Mouse (Mus musculus) CH12F3 (cell line): Measurements from ENCODE around the gene 1700123O20Rik.

ENCODE experiments used
- in situ Hi-C: fragments of 300-500 bp; cut with MboI; formaldehyde crosslinking; loops from 2 replicates; pipeline ENCODE4 v1.14.3; 2020; ENCODE audit warnings: low sequenced_read_pairs

1700123O20Rik gene

GRCm38 (mm10) chr14:54674317-54674716 is 11.7 kb upstream of the 1700123O20Rik start:
- in situ Hi-C loops = no loop called here

GRCm38 (mm10) chr14:54676290-54676689 is 9.7 kb upstream of the 1700123O20Rik start:
- in situ Hi-C loops = no loop called here

GRCm38 (mm10) chr14:54678657-54679304 is 7.2 kb upstream of the 1700123O20Rik start:
- in situ Hi-C loops = no loop called here

GRCm38 (mm10) chr14:54682396-54682795 is 3.6 kb upstream of the 1700123O20Rik start:
- in situ Hi-C loops = no loop called here

- in situ Hi-C loops = no loop called here
Measured at GRCm38 (mm10) chr14:54685471-54685870, 545 bp upstream of the 1700123O20Rik start.

- in situ Hi-C loops = no loop called here
Measured at GRCm38 (mm10) chr14:54686522-54687143, 617 bp downstream of the 1700123O20Rik start, which contains the start of gene Acin1. Acin1 (minus strand) TSS chr14:54686931.

- in situ Hi-C loops = no loop called here
Measured at GRCm38 (mm10) chr14:54687251-54687650, 1.2 kb downstream of the 1700123O20Rik start.

- in situ Hi-C loops = no loop called here
Measured at GRCm38 (mm10) chr14:54695042-54695441, 9.0 kb downstream of the 1700123O20Rik start.

GRCm38 (mm10) chr14:54696752-54697151 is 10.7 kb downstream of the 1700123O20Rik start:
- in situ Hi-C loops = no loop called here

- in situ Hi-C loops = no loop called here
Measured at GRCm38 (mm10) chr14:54698733-54699132, 12.7 kb downstream of the 1700123O20Rik start, which contains the start of gene Gm29776. Gm29776 (minus strand) TSS chr14:54698833.

GRCm38 (mm10) chr14:54699586-54699985 is 13.6 kb downstream of the 1700123O20Rik start:
- in situ Hi-C loops = no loop called here

- in situ Hi-C loops = no loop called here
Measured at GRCm38 (mm10) chr14:54701298-54701697, 15.3 kb downstream of the 1700123O20Rik start.

GRCm38 (mm10) chr14:54703207-54703606 is 17.2 kb downstream of the 1700123O20Rik start:
- in situ Hi-C loops = no loop called here

GRCm38 (mm10) chr14:54705844-54706243 is 19.8 kb downstream of the 1700123O20Rik start:
- in situ Hi-C loops = no loop called here

GRCm38 (mm10) chr14:54706589-54707320 is 20.7 kb downstream of the 1700123O20Rik start:
- in situ Hi-C loops = no loop called here

GRCm38 (mm10) chr14:54709054-54709453 is 23.0 kb downstream of the 1700123O20Rik start:
- in situ Hi-C loops = no loop called here

GRCm38 (mm10) chr14:54712074-54712473 is 26.1 kb downstream of the 1700123O20Rik start, which contains the start of gene Cebpe:
Cebpe (minus strand) TSS chr14:54712174.
- in situ Hi-C loops = no loop called here

GRCm38 (mm10) chr14:54712861-54713260 is 26.8 kb downstream of the 1700123O20Rik start:
- in situ Hi-C loops = no loop called here

- in situ Hi-C loops = no loop called here
Measured at GRCm38 (mm10) chr14:54714121-54714520, 28.1 kb downstream of the 1700123O20Rik start.

GRCm38 (mm10) chr14:54714617-54715081 is 28.6 kb downstream of the 1700123O20Rik start:
- in situ Hi-C loops = no loop called here

- in situ Hi-C loops = no loop called here
Measured at GRCm38 (mm10) chr14:54715402-54715801, 29.4 kb downstream of the 1700123O20Rik start.
